Mouse (Mus musculus) neural tube, embryonic 11.5 days (tissue): ENCODE measurements around the gene Dlx6. TPM values are rescaled to one million over a fixed set of nuclear protein-coding genes. Genes with fewer than 3 reads are reported as not detected.

Source experiments
- ATAC-seq: fragments of 200-750 bp; cut with Nextera tagmentation; 2 replicates; pipeline ENCODE4 v1.8.0; 2017; ENCODE audit warnings: moderate number of reproducible peaks, mild to moderate bottlenecking, moderate TSS enrichment, moderate library complexity; ENCODE audit not compliant: insufficient read depth, low FRiP score, low TSS enrichment
- DNase-seq: peaks from one replicate; pipeline ENCODE4 v3.0.0-alpha.2; 2015; ENCODE audit warnings: low spot score
- H3K27ac ChIP-seq: fragments of 300-500 bp; sonication (generic); 2 replicates; pipeline ENCODE4 v1.5.1; 2014; ENCODE audit warnings: low read depth, mild to moderate bottlenecking, low read length
- H3K27me3 ChIP-seq: fragments of 300-500 bp; sonication (generic); 2 replicates; pipeline ENCODE4 v1.6.1; 2014; ENCODE audit warnings: mild to moderate bottlenecking, low read length, mixed read lengths; ENCODE audit not compliant: control insufficient read depth, insufficient read depth
- H3K36me3 ChIP-seq: fragments of 300-500 bp; sonication (generic); 2 replicates; pipeline ENCODE4 v1.6.1; 2014; ENCODE audit warnings: mild to moderate bottlenecking, low read length, moderate library complexity, mixed read lengths; ENCODE audit not compliant: control insufficient read depth, insufficient read depth
- H3K4me1 ChIP-seq: fragments of 300-500 bp; sonication (generic); 2 replicates; pipeline ENCODE4 v1.6.1; 2014; ENCODE audit warnings: low read length, mixed read lengths; ENCODE audit not compliant: control insufficient read depth, insufficient read depth
- H3K4me2 ChIP-seq: fragments of 300-500 bp; sonication (generic); 2 replicates; pipeline ENCODE4 v1.6.1; 2014; ENCODE audit warnings: low read depth, mild to moderate bottlenecking, moderate library complexity
- H3K4me3 ChIP-seq: fragments of 300-500 bp; sonication (generic); 2 replicates; pipeline ENCODE4 v1.5.1; 2014; ENCODE audit warnings: low read depth, low read length
- H3K9ac ChIP-seq: fragments of 300-500 bp; sonication (generic); 2 replicates; pipeline ENCODE4 v1.6.1; 2014; ENCODE audit warnings: mild to moderate bottlenecking, low read length
- H3K9me3 ChIP-seq: fragments of 300-500 bp; sonication (generic); 2 replicates; pipeline ENCODE4 v1.6.1; 2016; ENCODE audit warnings: low read length; ENCODE audit not compliant: control insufficient read depth
- WGBS: fragments of 180-500 bp; shearing (Covaris S2); extraction: QIAGEN DNeasy Blood & Tissue Kit; methylation state at CpG from one replicate; pipeline ENCODE4 v1.1.7; 2014; 5-methylcytosine and 5-hydroxymethylcytosine counted together
- polyA plus RNA-seq: library from polyadenylated mRNA; unstranded; fragments of >200 nt; fragmentation: Nextera tagmentation; extraction: Ambion mirVana; gene quantifications from 2 replicates; pipeline ENCODE4 v1.2.1, GENCODE M21; 2014

Gene Dlx6
- polyA plus RNA-seq, 1 experiment from 2014 or later, result not detected

- 3% methylated on average over 12 of the region's 12 CpGs for WGBS
- Histone ChIP-seq H3K36me3 (no peaks in the 10 kb centered on the region), H3K4me3 (no peak overlapping the region), H3K9ac (no peak overlapping the region), H3K4me2 (no peak overlapping the region), H3K27me3 (peaks cover 38% of the 10 kb centered on the region), H3K27ac (no peak overlapping the region), H3K4me1 (peaks cover 5% of the 10 kb centered on the region; the same call in 1 of the 2 replicates), H3K9me3 (no peaks in the 10 kb centered on the region)
- peak; percentile 81 for DNase-seq
- no peak for ATAC-seq
Measured at GRCm38 (mm10) chr6:6884897-6885296, 21.8 kb downstream of the Dlx6 start.

GRCm38 (mm10) chr6:6886225-6886624 lies 23.1 kb downstream of the Dlx6 start:
- Histone ChIP-seq H3K27me3 (peaks cover 25% of the 10 kb centered on the region), H3K36me3 (no peaks in the 10 kb centered on the region), H3K9me3 (no peaks in the 10 kb centered on the region), H3K9ac (no peak overlapping the region), H3K27ac (no peak overlapping the region), H3K4me3 (no peak overlapping the region), H3K4me2 (no peak overlapping the region), H3K4me1 (peaks cover 5% of the 10 kb centered on the region; the same call in 1 of the 2 replicates)
- ATAC-seq (no peak), DNase-seq (no peak)
- WGBS, result 90% methylated on average over 3 of the region's 3 CpGs

GRCm38 (mm10) chr6:6890047-6890446 lies 26.9 kb downstream of the Dlx6 start:
- Histone ChIP-seq H3K9ac (no peak overlapping the region), H3K36me3 (no peaks in the 10 kb centered on the region), H3K9me3 (no peaks in the 10 kb centered on the region), H3K27ac (no peak overlapping the region), H3K4me3 (no peak overlapping the region), H3K27me3 (no peaks in the 10 kb centered on the region), H3K4me2 (no peak overlapping the region), H3K4me1 (no peaks in the 10 kb centered on the region)
- WGBS, result 66% methylated on average over 6 of the region's 6 CpGs
- ATAC-seq (no peak), DNase-seq (no peak)

GRCm38 (mm10) chr6:6909586-6909985 lies 46.5 kb downstream of the Dlx6 start:
- no peaks in the 10 kb centered on the region for H3K9me3 ChIP-seq
- H3K9ac ChIP-seq, result no peak overlapping the region
- no peak overlapping the region for H3K4me2 ChIP-seq
- no peaks in the 10 kb centered on the region for H3K36me3 ChIP-seq
- H3K27ac ChIP-seq, result no peak overlapping the region
- DNase-seq (no peak), ATAC-seq (no peak)
- no peaks in the 10 kb centered on the region for H3K27me3 ChIP-seq
- WGBS, result 91% methylated on average over 8 of the region's 8 CpGs
- no peaks in the 10 kb centered on the region for H3K4me1 ChIP-seq
- H3K4me3 ChIP-seq, result no peak overlapping the region

GRCm38 (mm10) chr6:6914304-6914703 lies 51.2 kb downstream of the Dlx6 start:
- no peaks in the 10 kb centered on the region for H3K4me1 ChIP-seq
- H3K9ac ChIP-seq, result no peak overlapping the region
- WGBS, result 88% methylated on average over 1 of the region's 1 CpGs
- no peak overlapping the region for H3K27ac ChIP-seq
- no peak overlapping the region for H3K4me2 ChIP-seq
- no peak for DNase-seq
- no peak overlapping the region for H3K4me3 ChIP-seq
- H3K9me3 ChIP-seq, result no peaks in the 10 kb centered on the region
- no peaks in the 10 kb centered on the region for H3K36me3 ChIP-seq
- no peaks in the 10 kb centered on the region for H3K27me3 ChIP-seq
- ATAC-seq, result no peak

GRCm38 (mm10) chr6:6914849-6915525 lies 51.9 kb downstream of the Dlx6 start:
- H3K4me3 ChIP-seq, result no peak overlapping the region
- no peak overlapping the region for H3K4me2 ChIP-seq
- H3K27ac ChIP-seq, result no peak overlapping the region
- no peaks in the 10 kb centered on the region for H3K36me3 ChIP-seq
- ATAC-seq (0 out of 2 replicates have a peak, but pooled peaks have one; percentile 38), DNase-seq (peak; percentile 45)
- 36% methylated on average over 5 of the region's 5 CpGs for WGBS
- no peaks in the 10 kb centered on the region for H3K4me1 ChIP-seq
- no peaks in the 10 kb centered on the region for H3K27me3 ChIP-seq
- no peak overlapping the region for H3K9ac ChIP-seq
- H3K9me3 ChIP-seq, result no peaks in the 10 kb centered on the region

GRCm38 (mm10) chr6:6915526-6915915 lies 52.4 kb downstream of the Dlx6 start:
- Histone ChIP-seq H3K4me1 (no peaks in the 10 kb centered on the region), H3K27me3 (no peaks in the 10 kb centered on the region), H3K9me3 (no peaks in the 10 kb centered on the region), H3K4me3 (no peak overlapping the region), H3K27ac (no peak overlapping the region), H3K9ac (no peak overlapping the region), H3K36me3 (no peaks in the 10 kb centered on the region), H3K4me2 (no peak overlapping the region)
- 54% methylated on average over 9 of the region's 9 CpGs for WGBS
- DNase-seq (no peak), ATAC-seq (no peak)

GRCm38 (mm10) chr6:6917334-6917733 lies 54.2 kb downstream of the Dlx6 start:
- H3K9me3 ChIP-seq, result no peaks in the 10 kb centered on the region
- H3K4me2 ChIP-seq, result no peak overlapping the region
- no peak for DNase-seq
- no peak overlapping the region for H3K27ac ChIP-seq
- H3K4me3 ChIP-seq, result no peak overlapping the region
- 97% methylated on average over 4 of the region's 4 CpGs for WGBS
- ATAC-seq, result no peak
- no peaks in the 10 kb centered on the region for H3K27me3 ChIP-seq
- H3K4me1 ChIP-seq, result no peaks in the 10 kb centered on the region
- no peaks in the 10 kb centered on the region for H3K36me3 ChIP-seq
- no peak overlapping the region for H3K9ac ChIP-seq
